Mouse (Mus musculus): ENCODE data around the gene Gnb5. TPM values are rescaled to one million over a fixed set of nuclear protein-coding genes. Genes with fewer than 3 reads are reported as not detected.

Gene Gnb5
- 58.3 and 60.5 TPM in 2 replicates for polyA plus RNA-seq (2015; fragmentation: Nextera tagmentation; extraction: Ambion mirVana)

- Histone ChIP-seq H3K4me2 (no peak within 1 kb of the TSS), H3K9ac (no peak within 1 kb of the TSS), H3K9me3 (no peaks in the 10 kb centered on the region), H3K27ac (no peak within 1 kb of the TSS), H3K27me3 (no peaks in the 10 kb centered on the region), H3K36me3 (no peaks in the 10 kb centered on the region), H3K4me1 (replicated peaks) (0 out of 2 replicates have a peak, but pooled peaks cover 5% of the 10 kb centered on the region), H3K4me3 (no peak within 1 kb of the TSS)
- 77% methylated on average over 11 of the region's 11 CpGs for WGBS
- no peak for ATAC-seq (ENCODE audit: low FRiP score)
These were observed at the start of gene Gnb5 for GRCm38 (mm10) chr9:75306126-75306898. Gnb5 (plus strand) TSS chr9:75306288.

GRCm38 (mm10) chr9:75258792-75259191, 47.3 kb upstream of the Gnb5 start:
- H3K4me3 ChIP-seq, result no peak overlapping the region
- no peak overlapping the region for H3K9ac ChIP-seq
- H3K4me1 ChIP-seq (replicated peaks), result peaks cover 38% of the 10 kb centered on the region
- no peak overlapping the region for H3K27ac ChIP-seq
- no peak for ATAC-seq (ENCODE audit: low FRiP score)
- WGBS, result 74% methylated on average over 4 of the region's 4 CpGs
- H3K9me3 ChIP-seq, result no peaks in the 10 kb centered on the region
- H3K4me2 ChIP-seq, result no peak overlapping the region
- H3K27me3 ChIP-seq, result no peaks in the 10 kb centered on the region
- no peaks in the 10 kb centered on the region for H3K36me3 ChIP-seq

GRCm38 (mm10) chr9:75259656-75260055, 46.4 kb upstream of the Gnb5 start:
- H3K4me1 ChIP-seq (replicated peaks), result peaks cover 30% of the 10 kb centered on the region
- H3K36me3 ChIP-seq, result no peaks in the 10 kb centered on the region
- no peak for ATAC-seq (ENCODE audit: low FRiP score)
- 91% methylated on average over 4 of the region's 4 CpGs for WGBS
- H3K4me3 ChIP-seq, result no peak overlapping the region
- H3K9ac ChIP-seq, result no peak overlapping the region
- H3K4me2 ChIP-seq, result no peak overlapping the region
- no peak overlapping the region for H3K27ac ChIP-seq
- no peaks in the 10 kb centered on the region for H3K27me3 ChIP-seq
- no peaks in the 10 kb centered on the region for H3K9me3 ChIP-seq

- peak overlapping the region; percentile 84 for H3K27ac ChIP-seq
- H3K4me1 ChIP-seq (replicated peaks), result peaks cover 23% of the 10 kb centered on the region
- H3K27me3 ChIP-seq, result no peaks in the 10 kb centered on the region
- ATAC-seq (ENCODE audit: low FRiP score), result peak; percentile 88
- no peaks in the 10 kb centered on the region for H3K9me3 ChIP-seq
- peak overlapping the region; percentile 40 for H3K9ac ChIP-seq
- no peaks in the 10 kb centered on the region for H3K36me3 ChIP-seq
- no peak overlapping the region for H3K4me3 ChIP-seq
- WGBS, result 4% methylated on average over 8 of the region's 8 CpGs
- H3K4me2 ChIP-seq, result 0 out of 2 replicates have a peak overlapping the region, but pooled peaks have one; percentile 0
These were observed 44.7 kb upstream of the Gnb5 start for GRCm38 (mm10) chr9:75261332-75261872.

GRCm38 (mm10) chr9:75262235-75262826, 43.8 kb upstream of the Gnb5 start:
- Histone ChIP-seq H3K27ac (no peak overlapping the region), H3K9ac (no peak overlapping the region), H3K9me3 (no peaks in the 10 kb centered on the region), H3K27me3 (no peaks in the 10 kb centered on the region), H3K36me3 (no peaks in the 10 kb centered on the region), H3K4me1 (replicated peaks) (peaks cover 23% of the 10 kb centered on the region), H3K4me3 (no peak overlapping the region), H3K4me2 (no peak overlapping the region)
- ATAC-seq (ENCODE audit: low FRiP score), result no peak
- whole genome bisulfite sequencing, result 67% methylated on average over 8 of the region's 8 CpGs

GRCm38 (mm10) chr9:75264008-75264718, 41.9 kb upstream of the Gnb5 start:
- Histone ChIP-seq H3K27me3 (0 out of 2 replicates have a peak, but pooled peaks cover 2% of the 10 kb centered on the region), H3K4me1 (replicated peaks) (peaks cover 23% of the 10 kb centered on the region), H3K9ac (no peak overlapping the region), H3K27ac (no peak overlapping the region), H3K36me3 (no peaks in the 10 kb centered on the region), H3K4me2 (no peak overlapping the region), H3K4me3 (no peak overlapping the region), H3K9me3 (no peaks in the 10 kb centered on the region)
- WGBS, result 60% methylated on average over 3 of the region's 3 CpGs
- ATAC-seq (ENCODE audit: low FRiP score), result no peak

GRCm38 (mm10) chr9:75267147-75267546, 38.9 kb upstream of the Gnb5 start:
- Histone ChIP-seq H3K4me3 (no peak overlapping the region), H3K9ac (no peak overlapping the region), H3K27me3 (0 out of 2 replicates have a peak, but pooled peaks cover 2% of the 10 kb centered on the region), H3K27ac (no peak overlapping the region), H3K9me3 (no peaks in the 10 kb centered on the region), H3K4me2 (no peak overlapping the region), H3K36me3 (no peaks in the 10 kb centered on the region), H3K4me1 (replicated peaks) (peaks cover 6% of the 10 kb centered on the region)
- ATAC-seq (ENCODE audit: low FRiP score), result no peak
- WGBS, result 77% methylated on average over 6 of the region's 6 CpGs

GRCm38 (mm10) chr9:75270382-75270781, 35.7 kb upstream of the Gnb5 start:
- WGBS, result 69% methylated on average over 6 of the region's 6 CpGs
- no peaks in the 10 kb centered on the region for H3K9me3 ChIP-seq
- H3K27me3 ChIP-seq, result 0 out of 2 replicates have a peak, but pooled peaks cover 2% of the 10 kb centered on the region
- H3K4me3 ChIP-seq, result no peak overlapping the region
- H3K9ac ChIP-seq, result no peak overlapping the region
- no peak overlapping the region for H3K27ac ChIP-seq
- H3K4me2 ChIP-seq, result no peak overlapping the region
- no peak for ATAC-seq (ENCODE audit: low FRiP score)
- H3K4me1 ChIP-seq (replicated peaks), result no peaks in the 10 kb centered on the region; the same call in 1 of the 2 replicates
- no peaks in the 10 kb centered on the region for H3K36me3 ChIP-seq

GRCm38 (mm10) chr9:75271539-75271938, 34.5 kb upstream of the Gnb5 start:
- H3K27ac ChIP-seq, result no peak overlapping the region
- 94% methylated on average over 8 of the region's 8 CpGs for WGBS

GRCm38 (mm10) chr9:75273646-75274045, 32.4 kb upstream of the Gnb5 start:
- Histone ChIP-seq H3K9me3 (no peaks in the 10 kb centered on the region), H3K9ac (no peak overlapping the region), H3K4me3 (no peak overlapping the region), H3K4me1 (replicated peaks) (no peaks in the 10 kb centered on the region; the same call in 1 of the 2 replicates), H3K27ac (no peak overlapping the region), H3K4me2 (no peak overlapping the region), H3K36me3 (no peaks in the 10 kb centered on the region), H3K27me3 (0 out of 2 replicates have a peak, but pooled peaks cover 2% of the 10 kb centered on the region)
- no peak for ATAC-seq (ENCODE audit: low FRiP score)
- WGBS, result 72% methylated on average over 6 of the region's 6 CpGs

More at GRCm38 (mm10) chr9:75271539-75271938, 34.5 kb upstream of the Gnb5 start:
- H3K4me3 ChIP-seq, result no peak overlapping the region
- ATAC-seq (ENCODE audit: low FRiP score), result no peak
- 0 out of 2 replicates have a peak, but pooled peaks cover 2% of the 10 kb centered on the region for H3K27me3 ChIP-seq
- no peaks in the 10 kb centered on the region for H3K9me3 ChIP-seq
- H3K4me2 ChIP-seq, result no peak overlapping the region
- H3K36me3 ChIP-seq, result no peaks in the 10 kb centered on the region
- H3K4me1 ChIP-seq (replicated peaks), result no peaks in the 10 kb centered on the region; the same call in 1 of the 2 replicates
- H3K9ac ChIP-seq, result no peak overlapping the region

GRCm38 (mm10) chr9:75274486-75274885, 31.6 kb upstream of the Gnb5 start:
- Histone ChIP-seq H3K4me1 (replicated peaks) (no peaks in the 10 kb centered on the region; the same call in 1 of the 2 replicates), H3K9ac (no peak overlapping the region), H3K9me3 (no peaks in the 10 kb centered on the region), H3K27me3 (no peaks in the 10 kb centered on the region), H3K36me3 (no peaks in the 10 kb centered on the region), H3K4me3 (no peak overlapping the region), H3K4me2 (no peak overlapping the region), H3K27ac (no peak overlapping the region)
- 98% methylated on average over 5 of the region's 5 CpGs for WGBS
- ATAC-seq (ENCODE audit: low FRiP score), result no peak

- ATAC-seq (ENCODE audit: low FRiP score), result no peak
- Histone ChIP-seq H3K4me3 (no peak overlapping the region), H3K27ac (no peak overlapping the region), H3K27me3 (no peaks in the 10 kb centered on the region), H3K9me3 (no peaks in the 10 kb centered on the region), H3K4me2 (no peak overlapping the region), H3K4me1 (replicated peaks) (no peaks in the 10 kb centered on the region; the same call in 1 of the 2 replicates), H3K36me3 (no peaks in the 10 kb centered on the region), H3K9ac (no peak overlapping the region)
- WGBS, result 94% methylated on average over 9 of the region's 9 CpGs
These were observed 31.0 kb upstream of the Gnb5 start for GRCm38 (mm10) chr9:75275051-75275450.

Measured in hindbrain, embryonic 13.5 days (tissue).